Mouse (Mus musculus) forebrain, embryonic 14.5 days (tissue): ENCODE measurements at regions not wholly inside any gene's neighbourhood (a gene's known extent, or its start where the extent isn't known, plus 50 kb on each side); places are given as distances from the start of the nearest gene placed in this dataset.
A peak's percentile ranks its signal among the peaks of the same experiment; 100 is the strongest.

Experiments
- ATAC-seq: fragments of 200-750 bp; cut with Nextera tagmentation; 2 replicates; pipeline ENCODE4 v1.8.0; 2017; ENCODE audit warnings: mild to moderate bottlenecking, moderate library complexity
- DNase-seq: peaks from one replicate; pipeline ENCODE4 v3.0.0-alpha.2; 2015; ENCODE audit warnings: low spot score
- H3K27ac ChIP-seq: fragments of 300-500 bp; sonication (generic); 2 replicates; pipeline ENCODE4 v1.5.1; 2014; ENCODE audit warnings: low read depth, mild to moderate bottlenecking, control low read depth, low read length, moderate library complexity
- H3K27me3 ChIP-seq: fragments of 300-500 bp; sonication (generic); replicated peaks from 2 replicates; pipeline ENCODE4 v1.6.1; 2014; ENCODE audit warnings: low read length, control low read depth, mixed read lengths; ENCODE audit not compliant: control insufficient read depth, insufficient read depth
- H3K36me3 ChIP-seq: fragments of 300-500 bp; sonication (generic); 2 replicates; pipeline ENCODE4 v1.6.1; 2014; ENCODE audit warnings: low read length, control low read depth; ENCODE audit not compliant: control insufficient read depth, insufficient read depth
- H3K4me1 ChIP-seq: fragments of 300-500 bp; sonication (generic); 2 replicates; pipeline ENCODE4 v1.6.1; 2014; ENCODE audit warnings: antibody characterized with exemption, low read length, control low read depth; ENCODE audit not compliant: control insufficient read depth, insufficient read depth
- H3K4me2 ChIP-seq: fragments of 300-500 bp; sonication (generic); 2 replicates; pipeline ENCODE4 v1.6.1; 2014; ENCODE audit warnings: mild to moderate bottlenecking, control low read depth, low read length
- H3K4me3 ChIP-seq: fragments of 300-500 bp; sonication (generic); 2 replicates; pipeline ENCODE4 v1.5.1; 2014; ENCODE audit warnings: low read depth, low read length, control low read depth
- H3K9ac ChIP-seq: fragments of 300-500 bp; sonication (generic); 2 replicates; pipeline ENCODE4 v1.6.1; 2014; ENCODE audit warnings: mild to moderate bottlenecking, low read length, control low read depth, moderate library complexity
- H3K9me3 ChIP-seq: fragments of 300-500 bp; sonication (generic); replicated peaks from 2 replicates; pipeline ENCODE4 v1.6.1; 2016; ENCODE audit warnings: low read length, control low read depth, mixed read lengths; ENCODE audit not compliant: control insufficient read depth
- WGBS: fragments of 180-500 bp; shearing (Covaris S2); extraction: QIAGEN DNeasy Blood & Tissue Kit; methylation state at CpG from one replicate; pipeline ENCODE4 v1.1.7; 2014; 5-methylcytosine and 5-hydroxymethylcytosine counted together

DNA sequence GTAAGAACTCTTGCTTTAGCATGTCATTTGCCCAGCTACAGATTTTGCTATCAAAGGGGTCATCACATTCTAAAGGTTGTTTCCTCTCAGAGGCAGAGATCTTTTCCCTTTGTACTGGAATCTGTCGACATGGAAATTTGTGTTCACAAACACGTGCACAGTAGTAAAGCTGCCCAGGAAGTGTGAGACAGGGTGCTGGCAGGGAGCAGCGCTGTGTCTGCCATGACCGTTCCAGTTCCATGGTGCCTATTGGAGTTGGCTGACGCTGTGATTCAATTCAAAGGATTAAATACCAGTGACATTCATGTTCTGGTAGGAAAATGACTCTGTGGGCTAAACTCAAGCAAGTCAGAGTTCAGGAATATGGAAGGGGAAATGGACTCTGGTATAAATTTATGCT lies 627.1 kb downstream of the Stpg2 start:
- no peak overlapping the region for H3K9ac ChIP-seq
- DNase-seq (no peak), ATAC-seq (no peak)
- H3K4me3 ChIP-seq, result no peak overlapping the region
- no peaks in the 10 kb centered on the region for H3K27me3 ChIP-seq
- no peak overlapping the region for H3K27ac ChIP-seq
- H3K9me3 ChIP-seq, result no peaks in the 10 kb centered on the region
- 85% methylated on average over 5 of the region's 5 CpGs for WGBS
- no peak overlapping the region for H3K4me2 ChIP-seq
- H3K4me1 ChIP-seq, result no peaks in the 10 kb centered on the region
- H3K36me3 ChIP-seq, result no peaks in the 10 kb centered on the region

DNA sequence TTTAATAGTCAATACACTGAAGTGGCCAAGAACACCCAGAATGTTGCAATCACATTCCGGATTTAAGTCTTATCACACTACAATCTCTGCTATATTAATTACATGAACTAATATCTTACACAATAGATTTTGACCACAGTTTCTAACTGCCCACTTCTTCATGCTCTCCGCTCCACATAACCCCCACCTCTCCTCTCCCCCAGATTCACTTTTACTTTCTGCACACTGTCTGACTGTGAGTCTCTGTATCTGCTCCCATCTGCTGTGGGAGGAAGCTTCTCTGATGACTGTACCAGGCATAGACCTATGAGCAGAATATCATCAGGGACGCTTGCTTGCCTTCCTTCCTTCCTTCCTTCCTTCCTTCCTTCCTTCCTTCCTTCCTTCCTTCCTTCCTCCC lies 636.5 kb downstream of the Stpg2 start:
- ATAC-seq (no peak), DNase-seq (no peak)
- 90% methylated on average over 3 of the region's 3 CpGs for WGBS

DNA sequence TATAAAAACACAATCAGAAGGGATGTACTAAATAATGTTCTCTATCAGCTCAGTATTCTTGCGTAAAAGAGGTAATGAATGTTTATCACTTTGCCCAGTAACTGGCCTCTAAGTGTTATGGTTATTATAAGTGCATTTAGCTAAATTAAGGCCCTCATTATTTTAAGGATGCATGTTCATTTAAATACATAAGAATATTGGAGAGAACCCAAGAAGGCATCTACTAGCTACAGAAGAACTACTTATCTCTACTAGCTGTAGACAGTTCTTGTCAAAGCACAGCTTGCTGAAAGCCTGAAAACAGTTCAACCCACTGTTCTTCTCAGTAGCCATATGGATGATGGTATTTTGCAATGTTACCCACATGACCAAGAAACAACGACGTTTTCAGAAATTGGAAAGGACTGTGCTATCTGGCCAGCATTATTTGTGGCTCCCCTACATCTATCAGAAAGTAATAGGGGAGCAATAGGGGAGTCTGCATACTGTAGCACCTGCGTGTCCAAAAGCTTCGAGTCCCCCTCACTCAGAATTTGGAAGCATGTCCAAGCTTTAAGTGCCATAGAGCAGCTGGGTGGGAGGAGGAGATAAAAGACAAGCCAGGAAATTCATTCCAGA lies 637.6 kb downstream of the Stpg2 start:
- WGBS, result 77% methylated on average over 5 of the region's 5 CpGs
- ATAC-seq, result peak; percentile 84
- no peaks in the 10 kb centered on the region for H3K27me3 ChIP-seq
- H3K27ac ChIP-seq, result no peak overlapping the region
- peak; percentile 70 for DNase-seq
- no peak overlapping the region for H3K4me3 ChIP-seq
- H3K9me3 ChIP-seq, result no peaks in the 10 kb centered on the region
- peaks cover 2% of the 10 kb centered on the region; the same call in 1 of the 2 replicates for H3K4me1 ChIP-seq
- no peak overlapping the region for H3K4me2 ChIP-seq
- no peak overlapping the region for H3K9ac ChIP-seq
- H3K36me3 ChIP-seq, result no peaks in the 10 kb centered on the region

More for the DNA sequence above, 636.5 kb downstream of the Stpg2 start:
- H3K27me3 ChIP-seq, result no peaks in the 10 kb centered on the region
- H3K4me2 ChIP-seq, result no peak overlapping the region
- H3K4me1 ChIP-seq, result no peaks in the 10 kb centered on the region
- H3K4me3 ChIP-seq, result no peak overlapping the region
- H3K36me3 ChIP-seq, result no peaks in the 10 kb centered on the region
- no peak overlapping the region for H3K27ac ChIP-seq
- H3K9me3 ChIP-seq, result no peaks in the 10 kb centered on the region
- no peak overlapping the region for H3K9ac ChIP-seq

- no peak for ATAC-seq
These were observed 638.9 kb downstream of the Stpg2 start for GRCm38 (mm10) chr3:139844443-139844842.

GRCm38 (mm10) chr3:139847826-139848225 lies 642.3 kb downstream of the Stpg2 start:
- DNase-seq (no peak), ATAC-seq (no peak)
- Histone ChIP-seq H3K9ac (no peak overlapping the region), H3K4me1 (peaks cover 2% of the 10 kb centered on the region; the same call in 1 of the 2 replicates), H3K27me3 (no peaks in the 10 kb centered on the region), H3K9me3 (no peaks in the 10 kb centered on the region), H3K36me3 (no peaks in the 10 kb centered on the region), H3K4me3 (no peak overlapping the region), H3K27ac (no peak overlapping the region), H3K4me2 (no peak overlapping the region)
- 23% methylated on average over 5 of the region's 5 CpGs for WGBS

More at GRCm38 (mm10) chr3:139844443-139844842, 638.9 kb downstream of the Stpg2 start:
- H3K4me2 ChIP-seq, result no peak overlapping the region
- H3K4me1 ChIP-seq, result peaks cover 2% of the 10 kb centered on the region; the same call in 1 of the 2 replicates
- H3K9ac ChIP-seq, result no peak overlapping the region
- H3K4me3 ChIP-seq, result no peak overlapping the region
- no peaks in the 10 kb centered on the region for H3K27me3 ChIP-seq
- 75% methylated on average over 3 of the region's 3 CpGs for WGBS
- H3K9me3 ChIP-seq, result no peaks in the 10 kb centered on the region
- H3K36me3 ChIP-seq, result no peaks in the 10 kb centered on the region
- DNase-seq, result no peak
- H3K27ac ChIP-seq, result no peak overlapping the region

- Histone ChIP-seq H3K4me1 (peaks cover 13% of the 10 kb centered on the region), H3K4me3 (no peak overlapping the region), H3K36me3 (no peaks in the 10 kb centered on the region), H3K27ac (no peak overlapping the region), H3K9ac (no peak overlapping the region), H3K27me3 (no peaks in the 10 kb centered on the region), H3K4me2 (peak overlapping the region; percentile 26; the same call in 1 of the 2 replicates), H3K9me3 (no peaks in the 10 kb centered on the region)
- WGBS, result 47% methylated on average over 16 of the region's 16 CpGs
- DNase-seq (no peak), ATAC-seq (peak; percentile 41; the same call in 1 of the 2 replicates)
These were observed 654.6 kb downstream of the Stpg2 start for GRCm38 (mm10) chr3:139859966-139860635.

- H3K4me1 ChIP-seq, result peaks cover 13% of the 10 kb centered on the region
- H3K27me3 ChIP-seq, result no peaks in the 10 kb centered on the region
- H3K9me3 ChIP-seq, result no peaks in the 10 kb centered on the region
- WGBS, result 13% methylated on average over 9 of the region's 9 CpGs
- ATAC-seq, result peak; percentile 69
- H3K4me3 ChIP-seq, result no peak overlapping the region
- H3K27ac ChIP-seq, result no peak overlapping the region
- H3K9ac ChIP-seq, result peak overlapping the region; percentile 5; the same call in 1 of the 2 replicates
- H3K4me2 ChIP-seq, result peak overlapping the region; percentile 26
- peak; percentile 69 for DNase-seq
- no peaks in the 10 kb centered on the region for H3K36me3 ChIP-seq
These were observed 655.4 kb downstream of the Stpg2 start for GRCm38 (mm10) chr3:139860831-139861371.

- Histone ChIP-seq H3K27ac (no peak overlapping the region), H3K36me3 (no peaks in the 10 kb centered on the region), H3K9me3 (no peaks in the 10 kb centered on the region), H3K4me3 (no peak overlapping the region), H3K4me1 (peaks cover 2% of the 10 kb centered on the region), H3K9ac (no peak overlapping the region), H3K4me2 (no peak overlapping the region), H3K27me3 (no peaks in the 10 kb centered on the region)
- peak; percentile 49 for DNase-seq
- ATAC-seq, result peak; percentile 61; the same call in 1 of the 2 replicates
These were observed 660.8 kb downstream of the Stpg2 start for GRCm38 (mm10) chr3:139866329-139866728.

DNA sequence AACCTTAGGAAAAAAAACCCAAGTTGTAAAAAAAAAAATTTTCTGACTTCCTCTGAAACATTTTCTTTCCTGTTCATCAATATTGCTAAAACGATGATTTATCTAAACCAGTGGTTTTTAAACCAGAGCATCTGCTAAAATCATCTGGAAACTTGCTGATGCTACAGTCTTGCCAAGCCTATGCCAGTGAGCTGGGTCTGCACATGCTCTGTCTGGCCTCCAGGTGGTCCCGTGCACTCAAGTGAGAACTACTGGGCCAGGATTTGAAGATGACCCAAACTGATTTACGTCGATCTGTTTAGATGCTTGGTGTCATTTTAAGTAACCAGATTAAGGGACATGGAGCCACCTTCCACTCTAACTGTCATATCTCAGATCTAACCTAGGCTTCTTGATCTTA lies 661.5 kb downstream of the Stpg2 start:
- Histone ChIP-seq H3K4me1 (no peaks in the 10 kb centered on the region), H3K27ac (no peak overlapping the region), H3K36me3 (no peaks in the 10 kb centered on the region), H3K27me3 (no peaks in the 10 kb centered on the region), H3K4me2 (no peak overlapping the region), H3K9ac (no peak overlapping the region), H3K9me3 (no peaks in the 10 kb centered on the region), H3K4me3 (no peak overlapping the region)
- ATAC-seq (no peak), DNase-seq (peak; percentile 37)
- WGBS, result 82% methylated on average over 4 of the region's 4 CpGs
